Mouse (Mus musculus) forebrain, embryonic 14.5 days (tissue): ENCODE measurements around the gene Igf2r. TPM values are rescaled to one million over a fixed set of nuclear protein-coding genes. Genes with fewer than 3 reads are reported as not detected.

Experiments
- ATAC-seq: fragments of 200-750 bp; cut with Nextera tagmentation; 2 replicates; pipeline ENCODE4 v1.8.0; 2017; ENCODE audit warnings: mild to moderate bottlenecking, moderate library complexity
- DNase-seq: peaks from one replicate; pipeline ENCODE4 v3.0.0-alpha.2; 2015; ENCODE audit warnings: low spot score
- H3K27ac ChIP-seq: fragments of 300-500 bp; sonication (generic); 2 replicates; pipeline ENCODE4 v1.5.1; 2014; ENCODE audit warnings: low read depth, mild to moderate bottlenecking, control low read depth, low read length, moderate library complexity
- H3K27me3 ChIP-seq: fragments of 300-500 bp; sonication (generic); replicated peaks from 2 replicates; pipeline ENCODE4 v1.6.1; 2014; ENCODE audit warnings: low read length, control low read depth, mixed read lengths; ENCODE audit not compliant: control insufficient read depth, insufficient read depth
- H3K36me3 ChIP-seq: fragments of 300-500 bp; sonication (generic); 2 replicates; pipeline ENCODE4 v1.6.1; 2014; ENCODE audit warnings: low read length, control low read depth; ENCODE audit not compliant: control insufficient read depth, insufficient read depth
- H3K4me1 ChIP-seq: fragments of 300-500 bp; sonication (generic); 2 replicates; pipeline ENCODE4 v1.6.1; 2014; ENCODE audit warnings: antibody characterized with exemption, low read length, control low read depth; ENCODE audit not compliant: control insufficient read depth, insufficient read depth
- H3K4me2 ChIP-seq: fragments of 300-500 bp; sonication (generic); 2 replicates; pipeline ENCODE4 v1.6.1; 2014; ENCODE audit warnings: mild to moderate bottlenecking, control low read depth, low read length
- H3K4me3 ChIP-seq: fragments of 300-500 bp; sonication (generic); 2 replicates; pipeline ENCODE4 v1.5.1; 2014; ENCODE audit warnings: low read depth, low read length, control low read depth
- H3K9ac ChIP-seq: fragments of 300-500 bp; sonication (generic); 2 replicates; pipeline ENCODE4 v1.6.1; 2014; ENCODE audit warnings: mild to moderate bottlenecking, low read length, control low read depth, moderate library complexity
- H3K9me3 ChIP-seq: fragments of 300-500 bp; sonication (generic); replicated peaks from 2 replicates; pipeline ENCODE4 v1.6.1; 2016; ENCODE audit warnings: low read length, control low read depth, mixed read lengths; ENCODE audit not compliant: control insufficient read depth
- WGBS: fragments of 180-500 bp; shearing (Covaris S2); extraction: QIAGEN DNeasy Blood & Tissue Kit; methylation state at CpG from one replicate; pipeline ENCODE4 v1.1.7; 2014; 5-methylcytosine and 5-hydroxymethylcytosine counted together
- polyA plus RNA-seq: library from polyadenylated mRNA; unstranded; fragments of >200 nt; fragmentation: Nextera tagmentation; extraction: Ambion mirVana; gene quantifications from 2 replicates; pipeline ENCODE4 v1.2.1, GENCODE M21; 2014

Igf2r gene
- polyA plus RNA-seq, 1 experiment from 2014 or later, result 9.6 TPM

GRCm38 (mm10) chr17:12660572-12661260 lies 108.7 kb downstream of the Igf2r start:
- no peaks in the 10 kb centered on the region for H3K36me3 ChIP-seq
- 76% methylated on average over 13 of the region's 13 CpGs for WGBS

DNA sequence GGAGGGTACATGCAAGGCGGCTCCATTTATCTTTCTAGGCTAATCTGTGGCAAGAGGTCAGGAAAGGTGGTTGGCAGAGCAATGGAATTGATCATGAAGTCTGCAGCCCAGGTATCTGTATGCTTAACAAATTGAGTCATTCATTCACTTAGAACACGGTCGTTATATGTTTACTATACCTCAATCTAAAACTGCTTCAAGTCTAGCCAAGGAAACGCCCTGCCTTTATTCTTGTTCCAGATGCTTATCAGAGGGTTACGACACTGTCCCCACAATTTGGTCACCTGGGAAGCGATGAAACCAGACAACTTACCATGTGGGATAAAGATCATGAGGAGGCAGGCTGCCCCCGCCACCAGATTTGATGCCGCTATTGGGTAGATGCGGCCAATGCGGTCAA lies 110.2 kb downstream of the Igf2r start:
- H3K9ac ChIP-seq, result no peak overlapping the region
- no peaks in the 10 kb centered on the region for H3K9me3 ChIP-seq
- H3K27me3 ChIP-seq, result no peaks in the 10 kb centered on the region
- no peak overlapping the region for H3K4me2 ChIP-seq
- DNase-seq (no peak), ATAC-seq (no peak)
- H3K36me3 ChIP-seq, result no peaks in the 10 kb centered on the region
- 91% methylated on average over 10 of the region's 10 CpGs for WGBS
- H3K4me3 ChIP-seq, result no peak overlapping the region
- H3K27ac ChIP-seq, result no peak overlapping the region
- H3K4me1 ChIP-seq, result no peaks in the 10 kb centered on the region

More at GRCm38 (mm10) chr17:12660572-12661260, 108.7 kb downstream of the Igf2r start:
- Histone ChIP-seq H3K4me1 (no peaks in the 10 kb centered on the region), H3K9me3 (no peaks in the 10 kb centered on the region), H3K27ac (no peak overlapping the region), H3K9ac (no peak overlapping the region), H3K27me3 (no peaks in the 10 kb centered on the region), H3K4me2 (no peak overlapping the region), H3K4me3 (no peak overlapping the region)
- DNase-seq, result peak; percentile 67
- peak; percentile 54 for ATAC-seq

DNA sequence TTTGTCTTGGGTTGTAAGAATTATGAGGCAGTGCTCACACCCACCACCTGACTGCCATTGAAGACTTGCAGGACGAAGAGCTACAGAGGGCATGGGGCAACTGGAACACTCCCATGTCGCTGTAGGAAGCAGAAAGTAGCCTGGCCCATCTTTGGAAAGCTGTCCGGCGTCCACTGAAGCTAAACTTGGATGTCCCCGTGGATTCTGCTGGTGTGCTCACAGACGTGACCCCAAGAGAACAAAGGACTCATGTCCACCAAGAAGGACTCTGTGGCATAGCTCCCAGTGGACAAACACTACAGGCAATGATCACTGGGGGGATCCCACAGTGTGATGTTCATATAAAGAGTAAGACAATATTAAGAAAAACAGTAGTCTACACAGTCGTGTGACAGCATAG lies 110.7 kb downstream of the Igf2r start:
- Histone ChIP-seq H3K9ac (no peak overlapping the region), H3K27ac (no peak overlapping the region), H3K4me1 (no peaks in the 10 kb centered on the region), H3K4me3 (no peak overlapping the region), H3K4me2 (no peak overlapping the region), H3K9me3 (no peaks in the 10 kb centered on the region), H3K27me3 (no peaks in the 10 kb centered on the region), H3K36me3 (no peaks in the 10 kb centered on the region)
- no peak for ATAC-seq
- no peak for DNase-seq
- 84% methylated on average over 7 of the region's 7 CpGs for WGBS

DNA sequence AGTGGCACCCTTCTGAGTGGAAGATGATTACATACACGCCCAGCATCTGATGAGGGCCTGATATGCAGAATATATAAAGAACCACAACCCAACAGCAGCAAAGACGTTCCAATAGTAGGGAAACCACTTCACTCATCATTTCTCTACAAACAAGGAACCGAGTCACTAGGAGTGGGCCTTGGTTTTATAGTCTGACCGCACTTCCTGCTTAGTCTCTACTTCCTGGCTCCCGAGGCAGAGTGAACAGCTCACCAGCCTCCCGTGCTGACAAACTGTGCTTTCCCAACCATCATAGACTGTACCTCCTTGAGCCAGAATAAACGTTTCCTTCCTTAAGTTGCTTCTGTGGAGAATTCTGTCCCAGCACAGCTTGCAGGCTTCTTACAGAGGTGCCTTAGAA lies 113.6 kb downstream of the Igf2r start:
- no peaks in the 10 kb centered on the region for H3K4me1 ChIP-seq
- WGBS, result 86% methylated on average over 7 of the region's 7 CpGs
- H3K9ac ChIP-seq, result no peak overlapping the region
- H3K27me3 ChIP-seq, result no peaks in the 10 kb centered on the region
- no peak overlapping the region for H3K4me2 ChIP-seq
- H3K9me3 ChIP-seq, result no peaks in the 10 kb centered on the region
- no peak for ATAC-seq
- no peak overlapping the region for H3K27ac ChIP-seq
- H3K4me3 ChIP-seq, result no peak overlapping the region
- no peaks in the 10 kb centered on the region for H3K36me3 ChIP-seq
- no peak for DNase-seq

DNA sequence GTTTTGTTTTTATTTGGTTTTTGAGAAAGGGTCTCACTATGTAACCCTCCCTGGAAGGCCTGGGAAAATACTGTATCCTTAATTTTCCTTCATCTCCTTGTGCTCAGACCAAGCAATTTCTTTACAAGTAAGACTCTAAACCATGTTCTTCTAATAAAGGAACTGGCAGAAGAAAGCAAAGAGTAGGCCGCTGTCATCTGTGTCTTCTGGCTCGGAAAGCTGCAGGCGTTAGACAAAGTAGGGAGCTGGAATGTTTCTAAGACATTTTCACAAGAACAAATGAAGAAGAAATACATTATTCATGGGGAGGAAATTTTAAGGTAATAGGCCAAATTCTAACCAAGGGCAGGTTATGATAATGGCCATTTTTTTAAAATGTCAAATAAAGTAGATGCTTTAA lies 115.4 kb downstream of the Igf2r start:
- ATAC-seq (no peak), DNase-seq (no peak)
- H3K9ac ChIP-seq, result no peak overlapping the region
- WGBS, result 44% methylated on average over 3 of the region's 3 CpGs
- no peak overlapping the region for H3K4me3 ChIP-seq
- no peaks in the 10 kb centered on the region for H3K4me1 ChIP-seq
- no peaks in the 10 kb centered on the region for H3K27me3 ChIP-seq
- H3K27ac ChIP-seq, result no peak overlapping the region
- no peaks in the 10 kb centered on the region for H3K36me3 ChIP-seq
- H3K9me3 ChIP-seq, result no peaks in the 10 kb centered on the region
- no peak overlapping the region for H3K4me2 ChIP-seq

DNA sequence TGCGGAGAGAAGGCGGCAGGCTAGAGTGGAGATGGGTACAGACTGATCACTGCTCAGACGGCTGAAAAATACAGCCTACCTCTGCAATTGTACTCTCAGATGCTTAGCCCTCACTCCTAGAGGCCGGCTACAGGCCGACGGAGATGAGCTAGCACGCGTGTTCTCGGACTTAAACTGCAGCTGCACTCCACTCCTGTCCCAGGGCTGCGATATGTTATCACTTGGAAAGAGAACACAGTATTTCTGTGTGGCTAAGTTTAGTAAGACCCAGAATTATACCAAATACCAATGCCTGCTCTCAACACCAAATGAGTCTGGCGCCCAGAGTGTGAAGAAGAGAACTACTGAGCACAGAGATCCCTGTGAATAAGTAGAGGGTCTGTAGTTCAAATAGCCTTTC lies 116.9 kb downstream of the Igf2r start:
- no peaks in the 10 kb centered on the region for H3K9me3 ChIP-seq
- no peak overlapping the region for H3K27ac ChIP-seq
- H3K4me2 ChIP-seq, result no peak overlapping the region
- H3K27me3 ChIP-seq, result no peaks in the 10 kb centered on the region
- no peak overlapping the region for H3K4me3 ChIP-seq
- no peaks in the 10 kb centered on the region for H3K4me1 ChIP-seq
- H3K9ac ChIP-seq, result no peak overlapping the region
- 92% methylated on average over 11 of the region's 11 CpGs for WGBS
- DNase-seq (no peak), ATAC-seq (no peak)
- no peaks in the 10 kb centered on the region for H3K36me3 ChIP-seq

- H3K36me3 ChIP-seq, result no peaks in the 10 kb centered on the region
- no peak for ATAC-seq
- H3K9me3 ChIP-seq, result no peaks in the 10 kb centered on the region
- no peak overlapping the region for H3K4me3 ChIP-seq
- no peaks in the 10 kb centered on the region for H3K27me3 ChIP-seq
- no peak for DNase-seq
- H3K4me2 ChIP-seq, result no peak overlapping the region
- H3K27ac ChIP-seq, result no peak overlapping the region
- H3K4me1 ChIP-seq, result no peaks in the 10 kb centered on the region
- H3K9ac ChIP-seq, result no peak overlapping the region
- WGBS, result 69% methylated on average over 5 of the region's 5 CpGs
Observed at GRCm38 (mm10) chr17:12645461-12645860, 124.0 kb downstream of the Igf2r start.

GRCm38 (mm10) chr17:12641087-12641486 lies 128.4 kb downstream of the Igf2r start:
- H3K4me3 ChIP-seq, result no peak overlapping the region
- 0 out of 2 replicates have a peak, but pooled peaks cover 2% of the 10 kb centered on the region for H3K9me3 ChIP-seq
- no peak overlapping the region for H3K27ac ChIP-seq
- no peak overlapping the region for H3K4me2 ChIP-seq
- H3K27me3 ChIP-seq, result no peaks in the 10 kb centered on the region
- no peak overlapping the region for H3K9ac ChIP-seq
- H3K36me3 ChIP-seq, result no peaks in the 10 kb centered on the region
- ATAC-seq (no peak), DNase-seq (no peak)
- no peaks in the 10 kb centered on the region for H3K4me1 ChIP-seq
- WGBS, result 76% methylated on average over 4 of the region's 4 CpGs

DNA sequence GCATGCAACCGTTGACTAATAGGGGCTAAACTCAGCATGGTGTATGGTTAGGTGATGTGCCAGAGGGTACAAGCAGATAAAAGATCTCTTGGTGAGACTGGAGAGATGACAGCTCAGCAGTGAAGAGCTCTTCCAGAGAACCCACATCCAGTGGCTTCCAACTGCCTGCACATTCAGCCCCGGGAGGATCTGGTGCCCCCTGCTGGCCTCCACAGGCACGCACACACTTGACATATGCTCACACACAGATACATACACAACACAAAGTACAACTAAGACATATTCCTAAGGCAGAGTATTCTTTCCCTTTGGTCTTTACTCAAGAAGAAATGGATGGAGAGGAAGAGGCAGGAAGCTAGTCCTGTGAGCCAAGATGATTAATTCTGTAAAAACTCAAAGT lies 129.9 kb downstream of the Igf2r start:
- no peak for ATAC-seq
- H3K4me3 ChIP-seq, result no peak overlapping the region
- no peaks in the 10 kb centered on the region for H3K27me3 ChIP-seq
- no peaks in the 10 kb centered on the region for H3K4me1 ChIP-seq
- WGBS, result 93% methylated on average over 3 of the region's 3 CpGs
- H3K4me2 ChIP-seq, result no peak overlapping the region
- H3K27ac ChIP-seq, result no peak overlapping the region
- H3K9me3 ChIP-seq, result 0 out of 2 replicates have a peak, but pooled peaks cover 2% of the 10 kb centered on the region
- no peaks in the 10 kb centered on the region for H3K36me3 ChIP-seq
- no peak overlapping the region for H3K9ac ChIP-seq
- DNase-seq, result no peak
